Mouse (Mus musculus) midbrain, postnatal 0 days (tissue): Measurements from ENCODE around the gene Gm20914. TPM values are rescaled to one million over a fixed set of nuclear protein-coding genes. Genes with fewer than 3 reads are reported as not detected.
"Not testable (repeated sequence)": the region's sequence is repeated elsewhere in the genome, so short reads cannot be mapped to it uniquely, and the experiment has no call there.

Experiments
- ATAC-seq: fragments of 200-750 bp; cut with Nextera tagmentation; 2 replicates; pipeline ENCODE4 v1.8.0; 2017; ENCODE audit warnings: moderate number of reproducible peaks, mild to moderate bottlenecking, moderate TSS enrichment, moderate library complexity; ENCODE audit not compliant: low FRiP score
- DNase-seq: peaks from one replicate; pipeline ENCODE4 v3.0.0-alpha.2; 2015; ENCODE audit warnings: low spot score
- H3K27ac ChIP-seq: fragments of 300-500 bp; sonication (generic); 2 replicates; pipeline ENCODE4 v1.5.1; 2014; ENCODE audit warnings: low read depth, mild to moderate bottlenecking, low read length, mixed read lengths
- H3K27me3 ChIP-seq: fragments of 300-500 bp; sonication (generic); 2 replicates; pipeline ENCODE4 v1.6.1; 2014; ENCODE audit warnings: low read length, control low read depth, mixed read lengths; ENCODE audit not compliant: insufficient read depth
- H3K36me3 ChIP-seq: fragments of 300-500 bp; sonication (generic); 2 replicates; pipeline ENCODE4 v1.6.1; 2014; ENCODE audit warnings: low read length, control low read depth, mixed read lengths; ENCODE audit not compliant: insufficient read depth
- H3K4me1 ChIP-seq: fragments of 300-500 bp; sonication (generic); 2 replicates; pipeline ENCODE4 v1.6.1; 2014; ENCODE audit warnings: mild to moderate bottlenecking, control low read depth, antibody characterized with exemption, low read length, mixed read lengths; ENCODE audit not compliant: insufficient read depth
- H3K4me2 ChIP-seq: fragments of 300-500 bp; sonication (generic); 2 replicates; pipeline ENCODE4 v1.6.1; 2014; ENCODE audit warnings: low read depth, mild to moderate bottlenecking, low read length, mixed read lengths; ENCODE audit not compliant: poor library complexity, severe bottlenecking
- H3K4me3 ChIP-seq: fragments of 300-500 bp; sonication (generic); 2 replicates; pipeline ENCODE4 v1.5.1; 2014; ENCODE audit warnings: low read depth, mild to moderate bottlenecking, low read length, moderate library complexity
- H3K9ac ChIP-seq: fragments of 300-500 bp; sonication (generic); replicated peaks from 2 replicates; pipeline ENCODE4 v1.6.1; 2014; ENCODE audit warnings: mild to moderate bottlenecking, low read length, moderate library complexity, mixed read lengths; ENCODE audit not compliant: poor library complexity, severe bottlenecking
- H3K9me3 ChIP-seq: fragments of 300-500 bp; sonication (generic); 2 replicates; pipeline ENCODE4 v1.6.1; 2016; ENCODE audit warnings: low read length, control low read depth
- WGBS: fragments of 180-500 bp; shearing (Covaris S2); extraction: QIAGEN DNeasy Blood & Tissue Kit; methylation state at CpG from one replicate; pipeline ENCODE4 v1.1.7; 2014; 5-methylcytosine and 5-hydroxymethylcytosine counted together
- polyA plus RNA-seq: library from polyadenylated mRNA; unstranded; fragments of >200 nt; fragmentation: Nextera tagmentation; extraction: Ambion mirVana; gene quantifications from 2 replicates; pipeline ENCODE4 v1.2.1, GENCODE M21; 2015
- total RNA-seq: library from RNA; depleted of rRNA; stranded (reverse); fragments of >200 nt; gene quantifications from 2 replicates; pipeline ENCODE4 v1.2.3, GENCODE M21; 2014; rRNA removed

The Gm20914 gene
- total RNA-seq (not detected in 2 replicates), polyA plus RNA-seq (not detected in 2 replicates)

DNA sequence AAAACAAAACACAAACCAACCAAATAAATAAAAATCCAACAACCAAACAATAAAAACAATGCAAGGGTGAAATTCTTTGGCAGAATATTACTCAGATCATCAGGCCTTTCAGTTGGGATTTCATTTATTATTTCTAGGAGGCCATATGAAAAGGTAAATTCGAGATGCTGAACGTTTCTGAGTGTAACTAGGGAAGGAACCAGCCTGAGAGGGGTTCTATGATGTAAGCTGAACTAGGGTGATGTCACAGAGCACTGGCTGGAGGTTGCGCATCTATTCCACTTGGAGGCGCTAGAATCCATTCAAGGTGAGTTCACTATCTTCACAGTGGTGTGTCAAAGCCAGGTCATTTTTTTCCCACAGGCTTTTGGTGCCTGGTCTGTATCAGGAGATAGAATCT lies at the start of gene Gm20914:
TSS of gene Gm20914 (plus strand) at position 301 of the 400 bp plus-strand sequence.
- H3K9me3 ChIP-seq, H3K4me3 ChIP-seq, H3K27ac ChIP-seq, H3K27me3 ChIP-seq, H3K36me3 ChIP-seq, ATAC-seq, H3K4me1 ChIP-seq, H3K9ac ChIP-seq, H3K4me2 ChIP-seq, DNase-seq: not testable (repeated sequence)
- WGBS, result no CpG with 5 or more reads among the region's 4 CpGs

Other genes starting within 250 kb of the Gm20914 start
- not detected in 2 replicates for gene Gm21854, start 69.0 kb upstream of the Gm20914 start, total RNA-seq
- gene Gm21854, start 69.0 kb upstream of the Gm20914 start, polyA plus RNA-seq, result not detected in 2 replicates
- not detected in 2 replicates for gene Gm28171, start 67.4 kb downstream of the Gm20914 start, total RNA-seq
- not detected in 2 replicates for gene Gm28171, start 67.4 kb downstream of the Gm20914 start, polyA plus RNA-seq
- not detected in 2 replicates for gene Gm21778, start 216.5 kb downstream of the Gm20914 start, total RNA-seq
- not detected in 2 replicates for gene Gm21778, start 216.5 kb downstream of the Gm20914 start, polyA plus RNA-seq